Mouse (Mus musculus): Measurements from ENCODE around the gene Vmn2r113. TPM values are rescaled to one million over a fixed set of nuclear protein-coding genes. Genes with fewer than 3 reads are reported as not detected.
"Not testable (repeated sequence)": the region's sequence is repeated elsewhere in the genome, so short reads cannot be mapped to it uniquely, and the experiment has no call there.

The Vmn2r113 gene
- polyA plus RNA-seq (2014; fragmentation: Nextera tagmentation; extraction: Ambion mirVana) = not detected in 2 replicates

- no CpG with 5 or more reads among the region's 4 CpGs for WGBS
- H3K9me3 ChIP-seq (ENCODE audit: control insufficient read depth, low read length); H3K27ac ChIP-seq (ENCODE audit: low read depth, low read length); H3K36me3 ChIP-seq (ENCODE audit: control insufficient read depth, insufficient read depth, low read length); H3K27me3 ChIP-seq (ENCODE audit: control insufficient read depth, insufficient read depth, low read length); ATAC-seq (ENCODE audit: low FRiP score); DNase-seq (ENCODE audit: low spot score, missing footprints); H3K4me3 ChIP-seq (ENCODE audit: low read depth, low read length); H3K4me2 ChIP-seq; H3K4me1 ChIP-seq (ENCODE audit: control insufficient read depth, insufficient read depth, low read length); H3K9ac ChIP-seq (ENCODE audit: low read length): not testable (repeated sequence)
Measured at GRCm38 (mm10) chr17:22942684-22943083, at the start of gene Vmn2r113. Gene Vmn2r113, plus strand, starts transcription at chr17:22942984.

Other genes starting within 250 kb of the Vmn2r113 start
- gene Zfp945, start 75.8 kb upstream of the Vmn2r113 start, polyA plus RNA-seq (2014; fragmentation: Nextera tagmentation; extraction: Ambion mirVana) = 24.9 and 25.9 TPM in 2 replicates
- gene Vmn2r-ps130, start 118.2 kb downstream of the Vmn2r113 start, polyA plus RNA-seq (2014; fragmentation: Nextera tagmentation; extraction: Ambion mirVana) = not detected in 2 replicates